Mouse (Mus musculus) kidney, postnatal 0 days (tissue): ENCODE results near the gene Mon2. TPM values are rescaled to one million over a fixed set of nuclear protein-coding genes. Genes with fewer than 3 reads are reported as not detected.
A peak's percentile ranks its signal among the peaks of the same experiment; 100 is the strongest.

Experiments
- ATAC-seq: fragments of 200-750 bp; cut with Nextera tagmentation; replicated peaks from 2 replicates; pipeline ENCODE4 v1.8.0; 2017; ENCODE audit warnings: low read depth, moderate number of reproducible peaks, moderate TSS enrichment, moderate library complexity; ENCODE audit not compliant: low FRiP score
- DNase-seq: peaks from one replicate; pipeline ENCODE4 v3.0.0-alpha.2; 2016; ENCODE audit warnings: low spot score
- H3K27ac ChIP-seq: fragments of 300-500 bp; sonication (generic); 2 replicates; pipeline ENCODE4 v1.5.1; 2014; ENCODE audit warnings: mild to moderate bottlenecking
- H3K27me3 ChIP-seq: fragments of 300-500 bp; sonication (generic); 2 replicates; pipeline ENCODE4 v1.6.1; 2014; ENCODE audit warnings: low read length, mixed read lengths; ENCODE audit not compliant: insufficient read depth
- H3K36me3 ChIP-seq: fragments of 300-500 bp; sonication (generic); 2 replicates; pipeline ENCODE4 v1.6.1; 2014; ENCODE audit warnings: low read length, mixed read lengths; ENCODE audit not compliant: insufficient read depth
- H3K4me1 ChIP-seq: fragments of 300-500 bp; sonication (generic); replicated peaks from 2 replicates; pipeline ENCODE4 v1.6.1; 2014; ENCODE audit warnings: antibody characterized with exemption, low read length, mixed read lengths; ENCODE audit not compliant: insufficient read depth
- H3K4me2 ChIP-seq: fragments of 300-500 bp; sonication (generic); 2 replicates; pipeline ENCODE4 v1.6.1; 2014; ENCODE audit warnings: mild to moderate bottlenecking, low read length, moderate library complexity, mixed read lengths
- H3K4me3 ChIP-seq: fragments of 300-500 bp; sonication (generic); replicated peaks from 2 replicates; pipeline ENCODE4 v1.5.1; 2014; ENCODE audit warnings: low read depth, low read length
- H3K9ac ChIP-seq: fragments of 300-500 bp; sonication (generic); 2 replicates; pipeline ENCODE4 v1.6.1; 2014; ENCODE audit warnings: low read depth, low read length
- H3K9me3 ChIP-seq: fragments of 300-500 bp; sonication (generic); replicated peaks from 2 replicates; pipeline ENCODE4 v1.6.1; 2016; ENCODE audit warnings: low read length, inconsistent platforms, mixed read lengths
- CTCF ChIP-seq: IDR thresholded peaks from 2 replicates; pipeline ENCODE4 v1.5.1; 2016; ENCODE audit warnings: antibody characterized with exemption, low read depth, mild to moderate bottlenecking, moderate library complexity
- WGBS: fragments of 180-500 bp; shearing (Covaris S2); extraction: QIAGEN DNeasy Blood & Tissue Kit; methylation state at CpG from one replicate; pipeline ENCODE4 v1.1.7; 2014; 5-methylcytosine and 5-hydroxymethylcytosine counted together
- polyA plus RNA-seq: library from polyadenylated mRNA; unstranded; fragments of >200 nt; fragmentation: Nextera tagmentation; extraction: Ambion mirVana; gene quantifications from 2 replicates; pipeline ENCODE4 v1.2.1, GENCODE M21; 2015

Mon2 gene
- polyA plus RNA-seq, 1 experiment from 2014 or later = 25.5 TPM

- no peaks in the 10 kb centered on the region for H3K9me3 ChIP-seq
- H3K36me3 ChIP-seq = no peaks in the 10 kb centered on the region
- DNase-seq (no peak), ATAC-seq (no peak)
- H3K4me2 ChIP-seq = peak overlapping the region; percentile 48; the same call in 1 of the 2 replicates
- H3K4me3 ChIP-seq = no peak overlapping the region
- no peak for TF ChIP-seq CTCF
- WGBS = 41% methylated on average over 4 of the region's 4 CpGs
- H3K4me1 ChIP-seq = no peaks in the 10 kb centered on the region; the same call in none of the 2 replicates
- H3K27ac ChIP-seq = 0 out of 2 replicates have a peak overlapping the region, but pooled peaks have one; percentile 3
- no peaks in the 10 kb centered on the region for H3K27me3 ChIP-seq
- H3K9ac ChIP-seq = no peak overlapping the region; the same call in 1 of the 2 replicates
Measured at GRCm38 (mm10) chr10:122964241-122964636, 112.1 kb downstream of the Mon2 start.

- Histone ChIP-seq H3K4me3 (no peak overlapping the region), H3K4me2 (peak overlapping the region; percentile 48), H3K9me3 (no peaks in the 10 kb centered on the region), H3K36me3 (no peaks in the 10 kb centered on the region), H3K27me3 (no peaks in the 10 kb centered on the region), H3K27ac (0 out of 2 replicates have a peak overlapping the region, but pooled peaks have one; percentile 16), H3K9ac (peak overlapping the region; percentile 23; the same call in 1 of the 2 replicates), H3K4me1 (no peaks in the 10 kb centered on the region; the same call in none of the 2 replicates)
- ATAC-seq = no peak
- no peak for DNase-seq
- WGBS = 9% methylated on average over 21 of the region's 21 CpGs
- no peak for TF ChIP-seq CTCF
Measured at GRCm38 (mm10) chr10:122963463-122964240, 112.7 kb downstream of the Mon2 start.

GRCm38 (mm10) chr10:122962651-122963050 lies 113.7 kb downstream of the Mon2 start:
- no peaks in the 10 kb centered on the region for H3K36me3 ChIP-seq
- no peak overlapping the region for H3K4me3 ChIP-seq
- TF ChIP-seq CTCF = no peak
- H3K9ac ChIP-seq = no peak overlapping the region
- no peaks in the 10 kb centered on the region; the same call in none of the 2 replicates for H3K4me1 ChIP-seq
- H3K27me3 ChIP-seq = no peaks in the 10 kb centered on the region
- no peak overlapping the region for H3K4me2 ChIP-seq
- H3K27ac ChIP-seq = no peak overlapping the region
- no peak for ATAC-seq
- no peak for DNase-seq
- 49% methylated on average over 9 of the region's 9 CpGs for WGBS
- H3K9me3 ChIP-seq = no peaks in the 10 kb centered on the region

GRCm38 (mm10) chr10:122961494-122961893 lies 114.8 kb downstream of the Mon2 start:
- H3K9ac ChIP-seq = no peak overlapping the region
- no peaks in the 10 kb centered on the region; the same call in 1 of the 2 replicates for H3K4me1 ChIP-seq
- no peaks in the 10 kb centered on the region for H3K36me3 ChIP-seq
- no peaks in the 10 kb centered on the region for H3K9me3 ChIP-seq
- ATAC-seq = no peak
- TF ChIP-seq CTCF = no peak
- H3K27me3 ChIP-seq = no peaks in the 10 kb centered on the region
- DNase-seq = no peak
- 76% methylated on average over 9 of the region's 9 CpGs for WGBS
- H3K4me2 ChIP-seq = no peak overlapping the region
- no peak overlapping the region for H3K4me3 ChIP-seq
- no peak overlapping the region for H3K27ac ChIP-seq

- ATAC-seq (no peak), DNase-seq (no peak)
- TF ChIP-seq CTCF = no peak
- H3K4me1 ChIP-seq = no peaks in the 10 kb centered on the region; the same call in 1 of the 2 replicates
- H3K9me3 ChIP-seq = no peaks in the 10 kb centered on the region
- H3K27me3 ChIP-seq = no peaks in the 10 kb centered on the region
- no peak overlapping the region for H3K27ac ChIP-seq
- no peak overlapping the region for H3K4me2 ChIP-seq
- WGBS = 59% methylated on average over 16 of the region's 16 CpGs
- no peak overlapping the region for H3K9ac ChIP-seq
- no peaks in the 10 kb centered on the region for H3K36me3 ChIP-seq
- H3K4me3 ChIP-seq = no peak overlapping the region
Measured at GRCm38 (mm10) chr10:122960738-122961137, 115.6 kb downstream of the Mon2 start.

GRCm38 (mm10) chr10:122960216-122960615 lies 116.1 kb downstream of the Mon2 start:
- Histone ChIP-seq H3K9ac (no peak overlapping the region), H3K9me3 (no peaks in the 10 kb centered on the region), H3K27me3 (no peaks in the 10 kb centered on the region), H3K27ac (no peak overlapping the region), H3K4me1 (no peaks in the 10 kb centered on the region; the same call in 1 of the 2 replicates), H3K36me3 (no peaks in the 10 kb centered on the region), H3K4me2 (no peak overlapping the region), H3K4me3 (no peak overlapping the region)
- ATAC-seq (no peak), DNase-seq (no peak)
- TF ChIP-seq CTCF = no peak
- WGBS = 86% methylated on average over 16 of the region's 16 CpGs
